Mouse (Mus musculus): ENCODE measurements around the gene Hectd1.

GRCm38 (mm10) chr12:51851155-51851554, 21.8 kb upstream of the Hectd1 start:
- TF ChIP-seq CTCF (IDR thresholded peaks at IDR 0.05; ENCODE audit: extremely low read depth, insufficient read depth, insufficient read length, insufficient replicate concordance) (no peak), POLR2A (IDR thresholded peaks at IDR 0.05; ENCODE audit: low read depth, low read length) (no peak)

Data from spleen, adult 2 months (tissue).